Mouse (Mus musculus): ENCODE data around the gene Col6a2.

- TF ChIP-seq POLR2A (IDR thresholded peaks at IDR 0.05; ENCODE audit: low read depth, low read length), result no peak
- TF ChIP-seq CTCF (IDR thresholded peaks at IDR 0.05; ENCODE audit: borderline replicate concordance, insufficient read depth, low read length), result no peak
These were observed 25.3 kb upstream of the Col6a2 start for GRCm38 (mm10) chr10:76648738-76649137.

Measured in embryonic fibroblast, embryonic 13.5 days (primary cell).